Mouse (Mus musculus): ENCODE measurements at regions not wholly inside any gene's neighbourhood (a gene's known extent, or its start where the extent isn't known, plus 50 kb on each side); places are given as distances from the start of the nearest gene placed in this dataset.

- peak; percentile 73 for ATAC-seq (replicated peaks; ENCODE audit: low FRiP score, poor library complexity, severe bottlenecking)
These were observed 53.3 kb upstream of the Usp3 start for GRCm38 (mm10) chr9:66646226-66646625.

GRCm38 (mm10) chr9:66651306-66651705 is 58.4 kb upstream of the Usp3 start:
- no peak for ATAC-seq (replicated peaks; ENCODE audit: low FRiP score, poor library complexity, severe bottlenecking)

GRCm38 (mm10) chr9:66657116-66657758 is 56.2 kb upstream of the Car12 start:
- no peak for ATAC-seq (replicated peaks; ENCODE audit: low FRiP score, poor library complexity, severe bottlenecking)

GRCm38 (mm10) chr9:66658707-66659242 is 54.7 kb upstream of the Car12 start:
- ATAC-seq (replicated peaks; ENCODE audit: low FRiP score, poor library complexity, severe bottlenecking) = no peak

- ATAC-seq (replicated peaks; ENCODE audit: low FRiP score, poor library complexity, severe bottlenecking) = no peak
These were observed 53.6 kb upstream of the Car12 start for GRCm38 (mm10) chr9:66659781-66660445.

- ATAC-seq (replicated peaks; ENCODE audit: low FRiP score, poor library complexity, severe bottlenecking) = no peak
These were observed 51.9 kb upstream of the Car12 start for GRCm38 (mm10) chr9:66661596-66661995.

- ATAC-seq (replicated peaks; ENCODE audit: low FRiP score, poor library complexity, severe bottlenecking) = no peak
These were observed 51.0 kb upstream of the Car12 start for GRCm38 (mm10) chr9:66662443-66662842.
